Mouse (Mus musculus) megakaryocyte, embryonic 14.5 days (primary cell): ENCODE measurements at regions not wholly inside any gene's neighbourhood (a gene's known extent, or its start where the extent isn't known, plus 50 kb on each side); places are given as distances from the start of the nearest gene placed in this dataset.

Experiments
- FLI1 ChIP-seq: IDR thresholded peaks from 2 replicates; pipeline ENCODE4 v1.6.1; 2012; ENCODE audit warnings: low read length, inconsistent platforms, mixed read lengths
- GATA1 ChIP-seq: IDR thresholded peaks from 3 replicates; pipeline ENCODE4 v1.6.1; 2012; ENCODE audit warnings: mixed read lengths, low read length, inconsistent platforms, borderline replicate concordance

GRCm38 (mm10) chr10:99423406-99423805 is 160.4 kb downstream of the Dusp6 start:
- no peak for TF ChIP-seq GATA1
- no peak for TF ChIP-seq FLI1
